Mouse (Mus musculus) testis, postnatal 14 days (tissue): ENCODE data around the gene Gm1113.

Source experiments
- DNase-seq: peaks from one replicate; pipeline ENCODE4 v3.0.0; 2021; ENCODE audit warnings: low spot score

The Gm1113 gene

GRCm38 (mm10) chr9:35529141-35529540 is 11.1 kb upstream of the Gm1113 start:
- no peak for DNase-seq

DNA sequence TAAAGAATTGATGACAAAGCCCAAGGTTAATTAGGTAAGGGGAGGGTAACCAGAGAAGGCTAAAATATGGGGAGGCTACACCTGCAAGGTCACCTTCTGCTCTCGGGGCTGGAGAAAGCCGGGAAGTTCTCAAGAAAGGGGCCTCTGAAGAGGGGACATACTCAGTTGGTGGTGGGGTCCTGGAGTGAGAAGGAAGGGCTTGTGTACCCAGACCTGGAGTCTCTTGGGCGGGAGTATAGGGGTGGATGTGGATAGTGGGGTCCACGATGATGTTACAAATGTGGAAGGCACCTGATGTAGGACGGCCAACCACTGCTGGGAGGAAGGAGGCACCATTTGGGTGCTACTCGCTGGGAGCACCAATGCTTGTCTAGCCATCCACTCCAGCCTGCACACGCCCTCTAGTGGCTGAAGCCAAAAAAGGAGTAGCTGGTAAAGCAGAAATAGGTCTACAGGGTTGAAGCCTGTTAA is 5.9 kb upstream of the Gm1113 start:
- DNase-seq: peak; percentile 71

DNA sequence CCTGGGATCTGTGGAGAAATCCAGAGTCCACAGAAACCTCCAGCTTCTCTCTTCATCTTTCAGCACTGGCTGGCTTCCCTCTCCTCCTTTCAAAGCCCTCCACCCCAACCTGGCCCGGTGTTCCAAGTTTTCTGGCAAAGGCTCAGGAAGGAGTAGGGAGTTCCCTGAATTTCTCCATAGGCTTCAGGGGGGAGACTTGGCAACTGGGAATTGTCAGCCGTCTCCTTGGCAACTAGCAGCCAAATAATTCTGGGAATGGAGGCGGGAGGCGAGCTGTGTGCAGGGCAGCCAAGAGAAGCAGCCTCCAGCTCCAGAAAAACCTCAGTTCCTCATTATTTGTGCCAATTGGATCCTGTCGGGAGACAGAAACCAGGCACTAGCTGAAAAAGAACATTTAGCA is 5.5 kb upstream of the Gm1113 start:
- peak; percentile 36 for DNase-seq

GRCm38 (mm10) chr9:35522821-35523515 is 4.9 kb upstream of the Gm1113 start:
- DNase-seq: no peak

DNA sequence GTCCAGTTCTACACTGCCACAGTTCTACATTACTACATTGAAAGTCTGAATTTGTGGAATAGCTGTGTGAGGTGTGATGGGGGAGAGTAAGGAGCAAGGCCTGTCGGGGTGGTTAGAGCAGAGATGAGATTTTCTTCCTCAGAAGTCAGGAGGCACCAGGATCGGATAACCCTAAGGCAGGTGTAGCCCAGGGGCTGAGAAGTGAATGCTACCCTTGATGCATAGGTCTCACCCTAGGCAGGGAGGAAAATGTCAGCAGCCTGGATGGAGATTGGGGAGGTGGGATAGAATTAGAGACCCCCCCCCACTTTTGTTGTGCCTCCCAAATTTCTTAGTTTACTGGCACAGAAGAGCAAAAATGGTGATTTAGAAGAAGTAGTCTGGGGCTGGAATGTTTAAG is 4.2 kb upstream of the Gm1113 start:
- no peak for DNase-seq

- DNase-seq: no peak
These were observed 2.7 kb upstream of the Gm1113 start for GRCm38 (mm10) chr9:35520631-35521348.

- DNase-seq: no peak
These were observed 1.4 kb downstream of the Gm1113 start for GRCm38 (mm10) chr9:35516711-35517110.

- DNase-seq: no peak
These were observed 1.9 kb downstream of the Gm1113 start for GRCm38 (mm10) chr9:35516182-35516581.

GRCm38 (mm10) chr9:35513900-35514299 is 4.2 kb downstream of the Gm1113 start:
- no peak for DNase-seq

GRCm38 (mm10) chr9:35508234-35508633 is 9.8 kb downstream of the Gm1113 start:
- peak; percentile 34 for DNase-seq

DNA sequence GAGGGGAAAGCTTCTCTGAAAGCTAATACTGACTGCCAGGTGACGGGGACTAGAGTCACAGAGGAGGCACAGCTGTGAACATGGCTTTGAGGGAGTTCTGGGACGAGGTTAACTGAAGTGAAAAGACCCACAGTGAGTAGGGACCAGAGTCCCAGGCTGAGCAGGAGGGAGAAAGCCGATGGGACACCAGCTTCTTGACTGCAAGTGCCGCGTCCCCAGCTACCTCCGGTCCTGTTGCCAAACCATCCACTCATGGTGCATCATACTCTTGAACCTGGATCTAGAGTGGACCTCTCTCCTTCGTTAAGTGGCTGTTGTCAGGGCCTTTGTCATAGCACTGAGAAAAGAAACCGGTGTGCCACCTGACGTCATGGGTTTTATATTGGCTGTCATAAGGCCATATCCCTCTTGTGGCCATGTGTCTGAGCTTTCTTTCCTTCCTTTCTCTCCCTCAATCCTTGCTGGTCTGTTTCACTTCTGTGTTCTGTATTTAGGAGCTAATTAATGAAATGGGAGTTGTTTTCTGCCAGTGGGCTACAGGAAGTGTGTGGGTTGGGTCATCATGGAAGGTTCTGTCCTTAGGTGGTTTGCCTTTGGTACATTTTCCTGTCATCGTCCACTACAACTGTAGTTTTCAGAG is 15.6 kb downstream of the Gm1113 start:
- DNase-seq: no peak

GRCm38 (mm10) chr9:35499946-35500345 is 18.1 kb downstream of the Gm1113 start:
- no peak for DNase-seq

DNA sequence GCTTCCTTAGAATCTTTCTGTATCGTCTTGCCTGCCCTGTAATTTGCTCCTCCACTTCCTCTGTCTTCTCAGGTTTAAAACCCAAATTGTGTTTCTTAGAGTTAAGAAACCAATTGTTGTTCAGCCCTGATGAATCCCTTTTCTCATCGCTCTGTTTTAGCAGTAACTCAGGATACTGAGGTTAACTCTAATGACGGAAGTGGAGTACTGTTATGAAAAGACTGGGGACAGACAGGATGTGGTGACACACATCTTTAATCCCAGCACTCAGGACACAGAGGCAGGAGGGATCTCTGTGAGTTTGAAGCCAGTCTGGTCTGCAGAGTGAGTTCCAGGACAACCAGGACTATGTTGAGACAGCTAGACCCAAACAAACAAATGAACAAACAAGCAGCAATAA is 22.6 kb downstream of the Gm1113 start:
- DNase-seq: no peak

DNA sequence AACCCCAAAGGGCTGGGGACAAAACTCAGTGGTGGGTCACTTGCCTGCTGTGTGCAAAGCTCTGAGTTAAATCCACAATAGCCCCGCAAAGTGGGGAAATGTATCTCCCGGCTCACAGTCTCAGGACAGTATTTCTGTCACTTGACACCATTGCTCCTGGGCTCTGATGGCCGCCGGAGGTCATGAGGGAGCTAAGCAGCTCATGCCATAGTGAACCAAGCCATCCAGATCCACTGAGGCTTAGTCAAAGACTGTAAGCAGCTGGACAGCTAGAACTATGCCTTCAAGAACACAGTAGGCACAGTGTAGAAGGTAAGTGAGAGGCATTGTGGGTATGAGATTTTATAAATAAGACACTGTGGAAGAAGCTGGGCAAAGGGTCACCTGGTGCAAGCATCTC is 23.1 kb downstream of the Gm1113 start:
- DNase-seq: no peak

- no peak for DNase-seq
These were observed 24.4 kb downstream of the Gm1113 start for GRCm38 (mm10) chr9:35493733-35494092.

- DNase-seq: no peak
These were observed 24.9 kb downstream of the Gm1113 start for GRCm38 (mm10) chr9:35493033-35493732.

DNA sequence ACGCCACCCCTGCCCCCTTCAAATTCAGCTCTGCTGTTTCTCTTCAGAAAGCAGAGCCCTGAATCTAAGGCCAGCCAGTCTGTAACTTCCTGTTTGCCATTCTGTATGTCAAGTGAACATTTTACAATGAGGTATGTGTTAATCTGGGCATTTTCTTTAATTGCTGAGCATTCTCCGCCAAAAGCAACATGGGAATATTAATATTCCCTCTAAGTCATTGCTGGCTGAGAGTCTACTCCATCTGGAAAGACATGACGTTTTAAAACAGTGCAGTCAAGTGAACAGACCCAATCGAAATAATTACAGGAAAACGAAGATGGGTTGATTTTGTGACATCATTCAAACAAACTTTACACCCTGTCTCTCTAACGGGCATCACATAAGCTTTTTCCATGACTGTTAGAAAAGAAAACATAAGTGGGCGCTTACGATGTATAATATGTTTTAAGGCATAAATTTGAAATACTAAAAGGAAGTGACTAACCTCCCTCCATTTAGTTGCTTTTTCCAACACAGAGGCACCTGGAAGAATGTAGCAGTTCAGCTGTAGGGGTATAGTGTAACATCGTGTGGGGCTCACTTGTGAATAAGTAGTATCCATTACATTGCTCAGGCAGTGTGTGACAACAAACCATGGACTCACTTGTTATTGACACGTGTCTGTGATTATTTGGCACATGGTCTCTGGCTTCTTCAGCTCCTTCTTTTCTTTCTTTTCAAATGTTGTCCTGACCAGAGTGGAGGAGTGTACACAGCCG is 26.8 kb downstream of the Gm1113 start:
- DNase-seq: no peak

GRCm38 (mm10) chr9:35488496-35488895 is 29.6 kb downstream of the Gm1113 start:
- DNase-seq: no peak

DNA sequence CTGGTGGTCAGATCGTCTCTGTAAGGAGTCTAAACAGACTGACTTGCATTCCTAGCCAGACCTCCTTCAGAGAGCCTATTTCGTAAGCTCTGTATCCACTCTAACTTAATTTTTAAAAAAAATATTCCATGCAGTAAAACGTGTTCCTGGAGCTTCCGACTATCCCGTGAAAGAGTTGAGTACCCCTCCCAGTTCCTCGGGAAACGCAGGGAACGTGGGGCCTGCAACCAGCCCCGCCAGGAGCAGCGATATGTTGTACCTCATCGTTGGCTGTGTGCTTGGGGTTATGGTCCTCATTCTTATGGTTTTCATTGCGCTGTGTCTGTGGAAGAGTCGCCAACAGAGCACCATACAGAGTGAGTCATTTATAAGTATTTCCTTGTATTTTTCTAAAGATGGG is 31.5 kb downstream of the Gm1113 start:
- DNase-seq: no peak

DNA sequence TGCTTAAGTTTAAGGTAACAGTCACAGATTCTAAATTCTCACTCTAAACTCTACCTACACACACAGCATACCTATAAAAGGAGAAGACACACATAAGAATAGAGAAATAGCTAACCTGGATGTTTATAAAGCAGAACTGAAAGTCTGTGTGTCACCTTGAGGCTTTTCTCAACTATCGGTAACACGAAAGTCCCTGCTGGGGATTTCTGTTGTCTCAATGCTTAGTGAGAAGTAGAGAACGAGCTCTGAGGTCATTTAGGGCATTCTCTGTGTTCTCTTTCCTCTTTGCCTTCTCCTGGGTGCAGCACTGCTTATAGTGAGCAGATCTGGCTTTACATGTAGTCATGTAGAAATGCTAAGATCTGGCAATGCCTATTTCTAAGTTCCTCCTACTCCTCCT is 34.1 kb downstream of the Gm1113 start:
- DNase-seq: no peak

GRCm38 (mm10) chr9:35482014-35482898 is 35.8 kb downstream of the Gm1113 start:
- no peak for DNase-seq
